Mouse (Mus musculus) neural tube, embryonic 15.5 days (tissue): ENCODE data around the gene Rce1. TPM values are rescaled to one million over a fixed set of nuclear protein-coding genes. Genes with fewer than 3 reads are reported as not detected.

Experiments
- ATAC-seq: fragments of 200-750 bp; cut with Nextera tagmentation; 2 replicates; pipeline ENCODE4 v1.8.0; 2017; ENCODE audit warnings: mild to moderate bottlenecking, moderate TSS enrichment, moderate library complexity; ENCODE audit not compliant: low FRiP score
- H3K27ac ChIP-seq: fragments of 300-500 bp; sonication (generic); replicated peaks from 2 replicates; pipeline ENCODE4 v1.5.1; 2015; ENCODE audit warnings: mild to moderate bottlenecking, inconsistent platforms
- H3K27me3 ChIP-seq: fragments of 300-500 bp; sonication (generic); replicated peaks from 2 replicates; pipeline ENCODE4 v1.6.1; 2015; ENCODE audit warnings: inconsistent platforms
- H3K36me3 ChIP-seq: fragments of 300-500 bp; sonication (generic); 2 replicates; pipeline ENCODE4 v1.6.1; 2015; ENCODE audit warnings: inconsistent platforms
- H3K4me1 ChIP-seq: fragments of 300-500 bp; sonication (generic); 2 replicates; pipeline ENCODE4 v1.6.1; 2015; ENCODE audit warnings: inconsistent platforms
- H3K4me2 ChIP-seq: fragments of 300-500 bp; sonication (generic); 2 replicates; pipeline ENCODE4 v1.6.1; 2015; ENCODE audit warnings: inconsistent platforms, mild to moderate bottlenecking, moderate library complexity
- H3K4me3 ChIP-seq: fragments of 300-500 bp; sonication (generic); replicated peaks from 2 replicates; pipeline ENCODE4 v1.5.1; 2015; ENCODE audit warnings: mild to moderate bottlenecking, inconsistent platforms
- H3K9ac ChIP-seq: fragments of 300-500 bp; sonication (generic); replicated peaks from 2 replicates; pipeline ENCODE4 v1.6.1; 2015; ENCODE audit warnings: mild to moderate bottlenecking, inconsistent platforms
- H3K9me3 ChIP-seq: fragments of 300-500 bp; sonication (generic); replicated peaks from 2 replicates; pipeline ENCODE4 v1.6.1; 2016; ENCODE audit warnings: inconsistent platforms
- WGBS: fragments of 180-500 bp; shearing (Covaris S2); methylation state at CpG from one replicate; pipeline ENCODE4 v1.1.7; 2015; ENCODE audit warnings: mixed read lengths; 5-methylcytosine and 5-hydroxymethylcytosine counted together
- polyA plus RNA-seq: library from polyadenylated mRNA; unstranded; fragments of >200 nt; fragmentation: Nextera tagmentation; extraction: Ambion mirVana; gene quantifications from 2 replicates; pipeline ENCODE4 v1.2.1, GENCODE M21; 2015

Gene Rce1
- polyA plus RNA-seq, 1 experiment from 2014 or later, result 49.8 TPM

DNA sequence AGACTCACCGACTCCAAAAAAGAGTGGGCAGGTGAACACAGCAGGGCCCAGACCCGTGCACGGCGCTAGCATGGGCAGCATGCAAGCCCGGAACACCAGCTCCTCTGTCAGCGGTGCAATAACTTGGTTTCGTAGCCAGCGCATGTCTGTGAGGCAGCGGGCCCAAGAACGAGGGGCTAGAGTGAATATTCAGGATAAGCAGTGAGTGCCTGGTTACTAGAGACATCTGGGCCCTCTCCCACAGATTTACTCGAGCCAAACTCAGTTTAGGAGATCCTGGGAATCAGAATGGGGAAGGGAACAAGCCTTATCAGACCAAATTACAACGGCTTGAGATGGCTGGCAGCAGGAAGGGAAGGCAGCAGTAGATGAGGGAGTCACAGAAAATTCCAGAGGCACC lies 1.4 kb downstream of the Rce1 start:
- no peak overlapping the region for H3K27ac ChIP-seq
- WGBS, result 93% methylated on average over 12 of the region's 12 CpGs
- peaks cover 44% of the 10 kb centered on the region for H3K4me1 ChIP-seq
- H3K36me3 ChIP-seq, result peaks cover 34% of the 10 kb centered on the region
- ATAC-seq, result no peak
- H3K4me3 ChIP-seq, result no peak overlapping the region
- no peaks in the 10 kb centered on the region for H3K27me3 ChIP-seq
- no peak overlapping the region for H3K9ac ChIP-seq
- H3K4me2 ChIP-seq, result peak overlapping the region; percentile 90; the same call in 1 of the 2 replicates
- H3K9me3 ChIP-seq, result no peaks in the 10 kb centered on the region

- ATAC-seq, result no peak
- WGBS, result 90% methylated on average over 9 of the region's 9 CpGs
- no peak overlapping the region for H3K4me2 ChIP-seq
Measured at GRCm38 (mm10) chr19:4623419-4623818, 2.0 kb downstream of the Rce1 start.

GRCm38 (mm10) chr19:4622780-4623179 lies 2.7 kb downstream of the Rce1 start:
- Histone ChIP-seq H3K4me3 (no peak overlapping the region), H3K36me3 (peaks cover 34% of the 10 kb centered on the region), H3K4me1 (peaks cover 37% of the 10 kb centered on the region), H3K4me2 (no peak overlapping the region), H3K27ac (no peak overlapping the region), H3K27me3 (no peaks in the 10 kb centered on the region), H3K9me3 (no peaks in the 10 kb centered on the region), H3K9ac (no peak overlapping the region)
- ATAC-seq, result no peak
- WGBS, result 76% methylated on average over 5 of the region's 5 CpGs

More at GRCm38 (mm10) chr19:4623419-4623818, 2.0 kb downstream of the Rce1 start:
- peaks cover 34% of the 10 kb centered on the region for H3K36me3 ChIP-seq
- H3K27me3 ChIP-seq, result no peaks in the 10 kb centered on the region
- H3K27ac ChIP-seq, result no peak overlapping the region
- H3K4me1 ChIP-seq, result peaks cover 38% of the 10 kb centered on the region
- H3K9ac ChIP-seq, result no peak overlapping the region
- no peak overlapping the region for H3K4me3 ChIP-seq
- H3K9me3 ChIP-seq, result no peaks in the 10 kb centered on the region

DNA sequence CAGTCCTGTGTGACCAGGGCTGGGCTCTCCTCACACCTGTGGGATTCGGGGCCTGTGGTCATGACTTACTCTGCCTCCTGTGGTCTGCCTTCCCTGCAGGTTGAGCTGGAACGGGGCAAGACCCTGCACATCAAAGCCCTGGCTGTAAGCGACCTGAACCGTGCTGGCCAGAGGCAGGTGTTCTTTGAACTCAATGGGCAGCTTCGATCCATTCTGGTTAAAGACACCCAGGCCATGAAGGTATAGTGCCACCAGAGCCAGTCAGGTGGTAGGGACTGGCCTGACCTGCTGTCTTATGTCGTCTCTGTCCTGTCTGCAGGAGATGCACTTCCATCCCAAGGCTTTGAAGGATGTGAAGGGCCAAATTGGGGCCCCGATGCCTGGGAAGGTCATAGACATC lies 4.7 kb downstream of the Rce1 start:
- Histone ChIP-seq H3K36me3 (peaks cover 34% of the 10 kb centered on the region), H3K4me3 (no peak overlapping the region), H3K4me2 (no peak overlapping the region), H3K4me1 (peaks cover 29% of the 10 kb centered on the region), H3K9ac (no peak overlapping the region), H3K9me3 (no peaks in the 10 kb centered on the region), H3K27ac (no peak overlapping the region), H3K27me3 (no peaks in the 10 kb centered on the region)
- ATAC-seq, result no peak
- WGBS, result 90% methylated on average over 7 of the region's 7 CpGs

DNA sequence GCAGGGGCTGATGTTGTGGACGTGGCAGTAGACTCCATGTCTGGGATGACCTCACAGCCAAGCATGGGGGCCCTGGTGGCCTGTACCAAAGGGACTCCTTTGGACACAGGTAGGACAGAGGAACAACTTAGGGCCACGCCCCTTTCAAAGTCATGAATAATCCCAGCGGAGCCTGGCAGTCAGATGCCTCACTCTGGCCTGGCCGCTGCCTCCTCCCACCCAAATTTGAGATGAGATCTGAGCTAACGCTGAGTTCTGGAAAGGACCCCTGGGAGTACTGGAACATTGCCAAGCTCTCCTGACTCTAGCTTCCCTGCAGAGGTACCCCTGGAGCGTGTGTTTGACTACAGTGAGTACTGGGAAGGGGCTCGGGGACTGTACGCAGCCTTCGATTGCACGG lies 6.0 kb downstream of the Rce1 start:
- Histone ChIP-seq H3K9me3 (no peaks in the 10 kb centered on the region), H3K27me3 (no peaks in the 10 kb centered on the region), H3K36me3 (peaks cover 34% of the 10 kb centered on the region), H3K4me2 (no peak overlapping the region), H3K27ac (no peak overlapping the region), H3K4me1 (peaks cover 25% of the 10 kb centered on the region), H3K9ac (no peak overlapping the region), H3K4me3 (no peak overlapping the region)
- ATAC-seq, result no peak
- 76% methylated on average over 10 of the region's 10 CpGs for WGBS

GRCm38 (mm10) chr19:4618183-4618582 lies 7.3 kb downstream of the Rce1 start:
- Histone ChIP-seq H3K4me2 (0 out of 2 replicates have a peak overlapping the region, but pooled peaks have one; percentile 2), H3K4me1 (peaks cover 26% of the 10 kb centered on the region), H3K9me3 (no peaks in the 10 kb centered on the region), H3K9ac (no peak overlapping the region), H3K27ac (no peak overlapping the region), H3K27me3 (no peaks in the 10 kb centered on the region), H3K36me3 (peaks cover 32% of the 10 kb centered on the region), H3K4me3 (no peak overlapping the region)
- WGBS, result 40% methylated on average over 18 of the region's 18 CpGs
- ATAC-seq, result no peak

- peaks cover 41% of the 10 kb centered on the region for H3K4me1 ChIP-seq
- peak overlapping the region; percentile 90 for H3K4me2 ChIP-seq
- H3K9ac ChIP-seq, result 0 out of 2 replicates have a peak overlapping the region, but pooled peaks have one; percentile 98
- peaks cover 34% of the 10 kb centered on the region for H3K36me3 ChIP-seq
- no peaks in the 10 kb centered on the region for H3K9me3 ChIP-seq
- H3K27ac ChIP-seq, result peak overlapping the region; percentile 90; the same call in 1 of the 2 replicates
- WGBS, result 43% methylated on average over 4 of the region's 4 CpGs
- ATAC-seq, result no peak
- H3K27me3 ChIP-seq, result no peaks in the 10 kb centered on the region
- no peak overlapping the region for H3K4me3 ChIP-seq
Measured at GRCm38 (mm10) chr19:4616546-4616945, 8.9 kb downstream of the Rce1 start.

DNA sequence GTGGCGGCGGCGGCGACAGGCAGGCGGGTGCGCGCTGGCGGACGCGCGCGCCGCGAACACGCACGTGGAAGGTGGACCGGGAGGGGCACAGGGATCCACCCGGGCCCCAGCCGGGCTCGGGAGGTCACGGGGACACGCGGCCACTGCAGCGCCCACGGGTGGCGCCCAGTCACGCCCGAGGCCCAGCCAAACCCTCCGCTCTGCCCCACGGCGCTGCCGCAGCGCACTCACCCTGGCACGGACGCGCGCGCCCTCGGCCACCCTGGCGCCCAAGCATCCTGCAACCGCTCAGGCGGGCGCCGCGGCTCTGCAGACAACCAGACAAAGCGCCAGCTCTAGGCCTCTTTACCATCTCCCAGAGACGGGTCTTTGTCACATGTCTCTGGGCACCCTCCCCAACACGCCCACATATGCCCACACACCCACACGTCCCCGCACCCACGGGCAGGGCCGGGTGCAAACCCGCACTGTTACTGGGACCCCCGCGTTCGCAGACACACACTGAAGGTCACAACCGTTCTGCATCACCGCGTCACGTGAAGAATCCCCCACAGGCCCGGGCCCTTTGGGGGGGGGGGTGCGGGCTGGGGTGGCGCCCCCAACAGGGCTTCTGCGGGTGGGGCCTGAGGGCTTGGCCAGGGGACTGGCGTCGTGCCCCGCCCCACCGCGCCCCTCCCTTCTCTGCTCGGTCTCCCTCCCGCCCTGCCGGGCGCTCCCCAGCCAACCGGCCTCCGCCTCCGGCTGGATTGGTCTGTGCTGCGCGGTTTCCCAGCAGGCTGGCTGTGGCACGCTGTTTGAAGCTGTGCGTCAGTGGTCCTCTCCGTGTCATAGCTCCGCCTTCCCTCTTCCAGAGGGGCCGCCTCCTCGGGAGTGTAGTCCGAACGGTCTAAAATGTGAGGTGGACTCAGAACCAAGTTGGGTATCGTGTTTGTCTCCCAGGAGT lies 10.0 kb downstream of the Rce1 start, which contains the start of gene Lrfn4:
Gene Lrfn4 (minus strand): TSS at position 517 of the 943 bp plus-strand sequence.
- no peaks in the 10 kb centered on the region for H3K9me3 ChIP-seq
- no peaks in the 10 kb centered on the region for H3K27me3 ChIP-seq
- peak within 1 kb of the TSS; percentile 90 for H3K27ac ChIP-seq
- under 1% methylated on average over 65 of the region's 87 CpGs for WGBS
- peaks cover 32% of the 10 kb centered on the region for H3K36me3 ChIP-seq
- H3K4me1 ChIP-seq, result peaks cover 48% of the 10 kb centered on the region
- H3K4me3 ChIP-seq, result peak within 1 kb of the TSS; percentile 77
- peak; percentile 92 for ATAC-seq
- peak within 1 kb of the TSS; percentile 98 for H3K9ac ChIP-seq
- peak within 1 kb of the TSS; percentile 90 for H3K4me2 ChIP-seq

DNA sequence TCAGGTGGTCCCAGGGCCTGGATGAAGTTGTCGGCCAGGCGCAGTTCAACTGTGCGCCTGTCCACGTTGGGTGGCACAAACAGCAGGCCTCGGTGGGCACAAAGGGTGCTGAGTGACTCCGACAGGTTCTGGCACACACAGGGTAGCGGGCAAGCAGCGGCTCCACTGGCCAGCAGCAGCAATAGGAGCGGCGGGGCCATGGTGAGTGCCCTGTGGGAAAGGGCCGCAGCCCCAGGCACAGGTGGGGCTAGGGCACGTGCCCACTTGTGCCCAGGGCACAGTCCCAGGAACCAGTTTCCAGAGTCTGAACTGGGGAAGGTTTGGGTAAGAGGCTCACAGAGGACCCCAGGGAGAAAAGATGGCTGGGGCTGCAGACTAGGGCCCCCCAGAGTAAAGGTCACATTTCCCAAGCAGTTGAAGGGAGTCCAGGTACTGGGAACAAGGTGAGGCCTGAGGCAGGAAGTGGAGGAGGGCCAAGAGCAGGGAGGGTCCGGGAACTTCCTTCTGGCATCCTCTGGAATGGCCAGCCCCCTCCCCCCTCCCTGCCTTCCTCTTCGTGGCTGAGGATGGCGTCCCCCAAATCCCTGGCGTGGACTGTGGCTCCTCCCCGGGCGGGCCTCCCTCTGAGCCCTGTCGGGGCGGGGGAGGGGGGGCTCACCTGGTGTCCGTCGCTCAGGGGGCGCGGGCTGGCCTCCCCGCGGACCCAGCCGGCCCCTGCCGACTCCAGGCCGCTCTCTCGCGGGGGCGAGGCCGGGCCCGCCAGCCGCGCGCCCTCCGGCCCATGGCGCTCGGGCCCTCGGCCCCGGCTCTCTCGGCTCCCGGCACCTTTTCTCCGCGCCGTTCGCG lies 10.9 kb downstream of the Rce1 start:
- no peaks in the 10 kb centered on the region for H3K27me3 ChIP-seq
- H3K4me2 ChIP-seq, result peak overlapping the region; percentile 90
- peaks cover 30% of the 10 kb centered on the region for H3K36me3 ChIP-seq
- 14% methylated on average over 44 of the region's 49 CpGs for WGBS
- H3K27ac ChIP-seq, result peak overlapping the region; percentile 90
- peak overlapping the region; percentile 77 for H3K4me3 ChIP-seq
- peaks cover 55% of the 10 kb centered on the region for H3K4me1 ChIP-seq
- ATAC-seq, result peak; percentile 3
- H3K9ac ChIP-seq, result peak overlapping the region; percentile 98
- no peaks in the 10 kb centered on the region for H3K9me3 ChIP-seq

DNA sequence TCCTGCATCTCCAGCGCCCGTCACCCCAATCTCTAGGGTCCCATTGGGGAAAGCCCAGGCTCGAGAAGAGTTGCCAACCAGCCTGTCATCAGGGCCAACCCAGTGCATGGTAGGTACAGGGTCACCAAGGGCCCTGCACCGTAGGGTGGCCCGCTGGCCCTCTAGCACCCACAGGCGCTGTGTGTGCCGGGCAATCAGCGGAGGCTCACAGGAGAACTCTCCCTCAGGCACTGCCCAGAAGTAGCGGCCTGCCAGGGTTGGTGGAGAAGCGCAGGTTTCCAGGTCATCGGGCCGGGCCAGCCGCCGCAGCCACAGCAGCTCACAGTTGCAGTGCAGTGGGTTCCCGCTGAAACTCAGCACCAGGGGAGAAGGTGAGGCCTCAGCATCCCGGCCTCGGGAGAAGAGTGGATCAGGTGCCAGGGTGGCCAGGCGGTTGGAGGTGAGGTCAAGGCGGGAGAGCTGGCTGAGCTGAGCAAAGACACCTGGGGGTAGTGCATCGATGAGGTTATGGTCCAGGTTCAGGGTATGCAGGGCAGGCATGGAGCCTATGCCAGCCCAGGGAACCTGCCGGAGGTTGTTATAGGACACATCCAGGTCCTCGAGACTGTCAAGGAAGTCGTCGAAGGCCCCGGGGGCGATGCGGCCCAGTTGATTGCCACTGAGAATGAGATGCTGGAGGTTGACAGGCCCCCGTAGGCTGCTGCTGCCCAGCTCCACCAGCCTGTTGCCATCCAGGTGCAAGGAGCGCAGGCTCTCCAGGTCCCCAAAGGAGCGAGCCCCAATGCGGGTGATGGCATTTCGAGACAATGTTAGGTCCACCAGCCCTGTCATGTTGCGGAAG lies 11.8 kb downstream of the Rce1 start:
- H3K4me3 ChIP-seq, result peak overlapping the region; percentile 77
- H3K9me3 ChIP-seq, result no peaks in the 10 kb centered on the region
- no peak for ATAC-seq
- no peaks in the 10 kb centered on the region for H3K27me3 ChIP-seq
- H3K9ac ChIP-seq, result peak overlapping the region; percentile 98; the same call in 1 of the 2 replicates
- H3K4me1 ChIP-seq, result peaks cover 55% of the 10 kb centered on the region
- peaks cover 30% of the 10 kb centered on the region for H3K36me3 ChIP-seq
- peak overlapping the region; percentile 90; the same call in 1 of the 2 replicates for H3K27ac ChIP-seq
- H3K4me2 ChIP-seq, result peak overlapping the region; percentile 90
- WGBS, result 88% methylated on average over 33 of the region's 33 CpGs
